Mouse (Mus musculus) splenic B cell, adult 2 months (primary cell): ENCODE data around the gene Cpa5.

Experiments
- DNase-seq: peaks from one replicate; pipeline ENCODE4 v3.0.0-alpha.2; 2011; ENCODE audit warnings: low read depth, low spot score
- H3K27me3 ChIP-seq: 2 replicates; pipeline ENCODE4 v1.6.1; 2012; ENCODE audit warnings: mild to moderate bottlenecking, low read length, moderate library complexity, mixed read lengths; ENCODE audit not compliant: control insufficient read depth, poor library complexity, insufficient read depth, severe bottlenecking
- H3K36me3 ChIP-seq: 2 replicates; pipeline ENCODE4 v1.6.1; 2012; ENCODE audit warnings: mild to moderate bottlenecking, low read length, moderate library complexity, mixed read lengths; ENCODE audit not compliant: control insufficient read depth, poor library complexity, insufficient read depth, severe bottlenecking

Gene Cpa5

GRCm38 (mm10) chr6:30644462-30644861 lies 33.7 kb downstream of the Cpa5 start:
- Histone ChIP-seq H3K27me3 (no peaks in the 10 kb centered on the region), H3K36me3 (no peaks in the 10 kb centered on the region)
- DNase-seq, result no peak

- no peaks in the 10 kb centered on the region for H3K27me3 ChIP-seq
- H3K36me3 ChIP-seq, result no peaks in the 10 kb centered on the region
- DNase-seq, result no peak
Measured at GRCm38 (mm10) chr6:30645379-30645778, 34.6 kb downstream of the Cpa5 start.

GRCm38 (mm10) chr6:30649651-30650296 lies 39.0 kb downstream of the Cpa5 start:
- Histone ChIP-seq H3K27me3 (no peaks in the 10 kb centered on the region), H3K36me3 (no peaks in the 10 kb centered on the region)
- no peak for DNase-seq

- H3K36me3 ChIP-seq, result no peaks in the 10 kb centered on the region
- DNase-seq, result no peak
- no peaks in the 10 kb centered on the region for H3K27me3 ChIP-seq
Measured at GRCm38 (mm10) chr6:30652425-30653188, 41.8 kb downstream of the Cpa5 start.

GRCm38 (mm10) chr6:30653518-30653917 lies 42.7 kb downstream of the Cpa5 start:
- DNase-seq, result no peak
- H3K36me3 ChIP-seq, result peaks cover 4% of the 10 kb centered on the region; the same call in 1 of the 2 replicates

GRCm38 (mm10) chr6:30654402-30654859 lies 43.6 kb downstream of the Cpa5 start:
- H3K27me3 ChIP-seq, result no peaks in the 10 kb centered on the region
- no peak for DNase-seq
- peaks cover 5% of the 10 kb centered on the region; the same call in 1 of the 2 replicates for H3K36me3 ChIP-seq

More at GRCm38 (mm10) chr6:30653518-30653917, 42.7 kb downstream of the Cpa5 start:
- H3K27me3 ChIP-seq, result no peaks in the 10 kb centered on the region

GRCm38 (mm10) chr6:30654932-30655331 lies 44.1 kb downstream of the Cpa5 start:
- Histone ChIP-seq H3K36me3 (peaks cover 5% of the 10 kb centered on the region; the same call in 1 of the 2 replicates), H3K27me3 (no peaks in the 10 kb centered on the region)
- no peak for DNase-seq

GRCm38 (mm10) chr6:30657279-30657678 lies 46.5 kb downstream of the Cpa5 start:
- DNase-seq, result no peak
- Histone ChIP-seq H3K36me3 (peaks cover 5% of the 10 kb centered on the region; the same call in 1 of the 2 replicates), H3K27me3 (no peaks in the 10 kb centered on the region)

- H3K36me3 ChIP-seq, result peaks cover 5% of the 10 kb centered on the region; the same call in 1 of the 2 replicates
- no peak for DNase-seq
- H3K27me3 ChIP-seq, result no peaks in the 10 kb centered on the region
Measured at GRCm38 (mm10) chr6:30658619-30659018, 47.8 kb downstream of the Cpa5 start.

- Histone ChIP-seq H3K27me3 (no peaks in the 10 kb centered on the region), H3K36me3 (no peaks in the 10 kb centered on the region)
- no peak for DNase-seq
Measured at GRCm38 (mm10) chr6:30664776-30665175, 54.0 kb downstream of the Cpa5 start.

- H3K36me3 ChIP-seq, result no peaks in the 10 kb centered on the region
- no peak for DNase-seq
- H3K27me3 ChIP-seq, result no peaks in the 10 kb centered on the region
Measured at GRCm38 (mm10) chr6:30665296-30665695, 54.5 kb downstream of the Cpa5 start.

GRCm38 (mm10) chr6:30666043-30666442 lies 55.2 kb downstream of the Cpa5 start:
- DNase-seq, result no peak
- Histone ChIP-seq H3K36me3 (no peaks in the 10 kb centered on the region), H3K27me3 (no peaks in the 10 kb centered on the region)

GRCm38 (mm10) chr6:30667585-30667984 lies 56.8 kb downstream of the Cpa5 start:
- Histone ChIP-seq H3K27me3 (no peaks in the 10 kb centered on the region), H3K36me3 (no peaks in the 10 kb centered on the region)
- DNase-seq, result no peak

GRCm38 (mm10) chr6:30671696-30672095 lies 60.9 kb downstream of the Cpa5 start:
- Histone ChIP-seq H3K27me3 (no peaks in the 10 kb centered on the region), H3K36me3 (no peaks in the 10 kb centered on the region)
- no peak for DNase-seq
